Mouse (Mus musculus) lung, adult 2 months (tissue): Measurements from ENCODE around the gene Dock4. TPM values are rescaled to one million over a fixed set of nuclear protein-coding genes. Genes with fewer than 3 reads are reported as not detected.
A peak's percentile ranks its signal among the peaks of the same experiment; 100 is the strongest.

ENCODE experiments used
- DNase-seq: peaks from one replicate; pipeline ENCODE4 v3.0.0; 2022
- H3K4me1 ChIP-seq: fragments of 200-500 bp; 2 replicates; pipeline ENCODE4 v1.6.1; 2011; ENCODE audit warnings: low read length; ENCODE audit not compliant: control insufficient read depth, insufficient read depth
- H3K4me3 ChIP-seq: fragments of 200-500 bp; replicated peaks from 2 replicates; pipeline ENCODE3; 2011; ENCODE audit warnings: low read depth, mild to moderate bottlenecking, control low read depth, low read length; ENCODE audit errors: extremely low read depth
- CTCF ChIP-seq: fragments of 200-500 bp; IDR thresholded peaks from 2 replicates; pipeline ENCODE4 v1.5.1; 2011; ENCODE audit warnings: mild to moderate bottlenecking, low read length, control low read depth; ENCODE audit not compliant: insufficient read depth
- POLR2A ChIP-seq: fragments of 200-500 bp; IDR thresholded peaks from 2 replicates; pipeline ENCODE4 v1.6.1; 2011; ENCODE audit warnings: low read depth, mild to moderate bottlenecking, control low read depth, low read length, borderline replicate concordance; ENCODE audit errors: extremely low read depth
- WGBS: fragments of 180-500 bp; shearing (Covaris S2); methylation state at CpG from one replicate; pipeline ENCODE4 v1.1.7; 2018; 5-methylcytosine and 5-hydroxymethylcytosine counted together
- polyA plus RNA-seq: library from polyadenylated mRNA; depleted of rRNA; stranded (reverse); fragments of >200 nt; gene quantifications from 2 replicates; pipeline ENCODE4 v1.2.3, GENCODE M21; 2012

Dock4 gene
- polyA plus RNA-seq, 1 experiment: 21.9 TPM

- TF ChIP-seq POLR2A (no peak), CTCF (no peak)
- 85% methylated on average over 5 of the region's 5 CpGs for WGBS
- H3K4me1 ChIP-seq: peaks cover 7% of the 10 kb centered on the region; the same call in 1 of the 2 replicates
These were observed 14.7 kb upstream of the Dock4 start for GRCm38 (mm10) chr12:40431075-40431474.

DNA sequence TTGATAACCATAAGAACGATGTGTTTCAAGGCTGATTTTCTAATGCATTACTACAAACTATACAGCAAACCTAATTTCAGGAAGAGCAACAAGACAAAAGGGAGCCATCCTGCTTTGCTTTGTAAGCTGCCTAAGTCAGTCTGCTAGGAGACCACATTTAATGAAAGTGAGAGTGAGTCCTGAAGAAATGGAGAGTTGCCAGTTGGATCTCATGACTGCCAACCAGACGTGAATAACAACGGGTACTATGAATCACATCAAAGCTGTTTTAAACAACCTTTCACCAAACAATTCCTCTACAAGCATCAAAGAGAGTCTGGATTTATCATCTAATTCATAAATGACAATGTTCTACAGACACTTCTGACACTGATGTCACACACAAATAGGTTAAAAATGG is 11.7 kb upstream of the Dock4 start:
- no peak for TF ChIP-seq CTCF
- no peak for TF ChIP-seq POLR2A
- 22% methylated on average over 3 of the region's 3 CpGs for WGBS
- DNase-seq: no peak
- peaks cover 7% of the 10 kb centered on the region for H3K4me1 ChIP-seq
- H3K4me3 ChIP-seq: no peak overlapping the region

More at GRCm38 (mm10) chr12:40431075-40431474, 14.7 kb upstream of the Dock4 start:
- H3K4me3 ChIP-seq: no peak overlapping the region
- no peak for DNase-seq

DNA sequence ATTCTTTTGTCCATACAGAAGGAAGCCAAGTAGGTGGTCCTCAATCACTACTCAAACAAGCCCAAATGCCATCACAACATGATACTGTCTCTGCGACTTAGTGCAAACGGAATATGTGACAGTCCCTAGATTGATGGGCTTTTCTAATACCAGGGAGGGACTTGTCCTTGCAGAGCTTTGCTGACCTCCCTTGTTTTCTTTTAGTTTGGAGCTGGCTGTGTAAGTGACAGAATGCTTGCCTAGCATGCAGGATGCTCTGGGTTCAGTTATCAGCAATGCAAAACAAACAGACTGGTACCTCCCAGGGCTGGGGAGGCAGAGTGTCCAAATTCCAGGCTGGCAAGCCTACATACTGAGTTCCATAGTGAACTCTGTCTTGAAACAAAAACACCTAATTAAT is 7.7 kb upstream of the Dock4 start:
- H3K4me1 ChIP-seq: peaks cover 7% of the 10 kb centered on the region
- TF ChIP-seq POLR2A: no peak
- TF ChIP-seq CTCF: no peak
- DNase-seq: no peak
- WGBS: 52% methylated on average over 2 of the region's 2 CpGs
- H3K4me3 ChIP-seq: no peak overlapping the region

GRCm38 (mm10) chr12:40445206-40445605 is 546 bp upstream of the Dock4 start:
- H3K4me1 ChIP-seq: peaks cover 8% of the 10 kb centered on the region
- no peak for TF ChIP-seq CTCF
- TF ChIP-seq POLR2A: no peak
- under 1% methylated on average over 16 of the region's 16 CpGs for WGBS
- DNase-seq: no peak
- peak overlapping the region; percentile 99 for H3K4me3 ChIP-seq

DNA sequence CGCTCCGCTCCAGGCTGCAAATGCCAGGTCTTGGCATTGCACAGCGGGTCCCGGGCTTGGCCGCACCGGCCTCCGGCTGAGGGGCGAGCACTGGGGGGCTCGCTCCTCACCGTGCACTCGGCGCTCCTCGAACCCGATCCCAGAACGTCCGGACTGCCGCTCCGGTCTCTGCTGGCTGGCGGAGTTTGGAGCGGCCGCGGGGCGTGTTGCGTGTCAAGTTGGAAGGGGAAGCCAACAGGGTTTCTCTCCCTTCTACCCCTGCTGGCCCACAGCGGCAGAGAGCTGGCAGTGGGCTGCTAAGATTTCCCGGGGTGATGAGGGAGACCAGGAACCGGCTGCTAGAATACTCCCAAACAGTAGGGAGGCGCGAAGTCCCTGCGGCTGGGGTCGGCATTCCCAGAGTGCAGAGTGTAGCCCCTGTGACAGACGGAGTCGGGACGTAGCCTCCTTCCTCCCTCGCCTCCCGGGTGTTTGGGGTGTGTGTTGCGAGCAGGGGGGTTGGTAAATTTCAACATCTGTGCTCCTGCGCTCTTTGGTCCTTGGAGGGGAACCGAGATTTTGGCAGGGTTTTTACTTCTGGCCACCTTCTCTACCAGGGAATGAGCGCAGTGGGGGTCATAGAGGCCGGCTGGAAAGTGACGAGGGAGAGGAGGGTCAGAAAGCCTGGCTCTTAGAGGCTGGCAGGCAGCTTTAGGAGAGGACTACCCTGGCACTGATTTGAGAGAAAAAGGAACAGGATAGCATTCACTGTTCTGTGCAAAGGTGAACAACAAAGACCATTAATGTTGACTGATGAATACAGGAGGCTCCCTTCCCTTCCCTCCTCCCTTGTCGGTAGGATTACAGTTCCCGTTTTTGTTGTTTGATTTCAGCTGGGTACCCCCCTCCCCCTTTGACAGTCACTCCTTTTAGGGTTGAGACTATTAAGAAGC is 964 bp downstream of the Dock4 start:
- Histone ChIP-seq H3K4me3 (peak overlapping the region; percentile 85), H3K4me1 (peaks cover 8% of the 10 kb centered on the region)
- WGBS: under 1% methylated on average over 44 of the region's 44 CpGs
- peak; percentile 65 for DNase-seq
- TF ChIP-seq CTCF (no peak), POLR2A (0 out of 2 replicates have a peak, but pooled peaks have one; percentile 23)

- WGBS: 12% methylated on average over 10 of the region's 10 CpGs
- peak overlapping the region; percentile 31 for H3K4me3 ChIP-seq
- DNase-seq: no peak
- 0 out of 2 replicates have a peak, but pooled peaks cover 8% of the 10 kb centered on the region for H3K4me1 ChIP-seq
- TF ChIP-seq POLR2A: no peak
- no peak for TF ChIP-seq CTCF
These were observed 2.0 kb downstream of the Dock4 start for GRCm38 (mm10) chr12:40447561-40448355.

DNA sequence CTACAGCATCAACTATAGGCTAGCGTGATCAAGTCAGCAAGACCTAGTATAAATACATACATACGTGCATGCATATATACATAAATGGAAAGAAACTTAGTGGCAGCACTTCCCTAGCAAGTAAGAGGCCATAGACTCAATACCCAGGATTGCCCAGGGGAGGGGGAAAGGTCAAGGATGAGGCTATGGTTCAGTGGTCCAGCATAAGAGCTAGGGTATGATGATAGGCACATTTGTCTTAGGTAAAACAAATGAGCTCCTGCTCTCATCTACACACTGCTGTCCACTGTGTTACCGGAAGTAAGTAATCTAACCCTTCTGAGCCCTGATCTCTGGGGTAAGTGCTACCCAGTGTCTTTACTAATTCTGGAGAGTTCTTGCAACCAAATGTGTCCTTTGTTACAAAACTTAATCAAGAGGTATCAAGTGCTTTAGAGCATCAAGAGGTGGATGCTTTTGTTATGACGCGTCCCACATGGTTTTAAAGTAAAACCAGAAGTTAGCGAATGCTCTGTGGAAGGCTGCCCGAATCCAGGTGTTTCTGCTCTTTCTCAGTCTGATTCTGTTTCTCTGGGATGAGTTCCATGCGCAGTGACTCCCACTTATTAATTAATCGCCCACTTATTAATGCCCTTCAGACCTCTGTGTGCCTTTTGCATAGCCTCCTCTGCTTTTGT is 3.5 kb downstream of the Dock4 start:
- 64% methylated on average over 9 of the region's 9 CpGs for WGBS
- H3K4me1 ChIP-seq: 0 out of 2 replicates have a peak, but pooled peaks cover 8% of the 10 kb centered on the region
- H3K4me3 ChIP-seq: peak overlapping the region; percentile 32
- TF ChIP-seq POLR2A (no peak), CTCF (no peak)
- DNase-seq: no peak

GRCm38 (mm10) chr12:40456517-40456916 is 10.8 kb downstream of the Dock4 start:
- Histone ChIP-seq H3K4me1 (peaks cover 19% of the 10 kb centered on the region), H3K4me3 (no peak overlapping the region)
- DNase-seq: no peak
- 74% methylated on average over 2 of the region's 2 CpGs for WGBS
- TF ChIP-seq POLR2A: no peak
- no peak for TF ChIP-seq CTCF

DNA sequence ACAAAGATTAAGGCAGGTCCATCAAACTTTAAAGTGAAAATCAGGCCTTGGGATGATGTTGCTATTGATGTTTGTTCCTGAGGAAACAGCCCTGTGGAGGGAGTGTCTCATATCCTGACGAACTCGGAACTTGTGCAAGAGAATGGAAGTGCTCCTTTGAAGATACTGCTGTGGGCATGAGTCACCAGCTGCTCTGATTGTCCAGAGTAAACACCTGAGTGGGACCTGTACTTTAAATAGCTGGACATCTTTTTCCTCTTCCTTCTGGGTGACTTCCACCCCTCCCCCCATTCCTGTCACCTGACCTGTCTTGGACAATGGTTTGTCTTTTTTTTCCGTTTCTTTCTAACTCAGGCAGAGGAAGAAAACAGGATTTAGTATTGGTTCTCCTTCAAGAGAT is 13.2 kb downstream of the Dock4 start:
- TF ChIP-seq POLR2A: no peak
- no peak for TF ChIP-seq CTCF
- Histone ChIP-seq H3K4me3 (no peak overlapping the region), H3K4me1 (peaks cover 23% of the 10 kb centered on the region)
- no peak for DNase-seq
- 20% methylated on average over 3 of the region's 3 CpGs for WGBS
